Mouse (Mus musculus): Measurements from ENCODE around the gene Prl7d1. TPM values are rescaled to one million over a fixed set of nuclear protein-coding genes. Genes with fewer than 3 reads are reported as not detected.
"Not testable (repeated sequence)": the region's sequence is repeated elsewhere in the genome, so short reads cannot be mapped to it uniquely, and the experiment has no call there.

The Prl7d1 gene
- polyA plus RNA-seq (2012; rRNA removed) = not detected in 2 replicates

- no peak for DNase-seq (ENCODE audit: low read depth)
Measured at GRCm38 (mm10) chr13:27716636-27717035, at the start of gene Prl7d1. TSS of gene Prl7d1 (minus strand) at chr13:27716736.

DNA sequence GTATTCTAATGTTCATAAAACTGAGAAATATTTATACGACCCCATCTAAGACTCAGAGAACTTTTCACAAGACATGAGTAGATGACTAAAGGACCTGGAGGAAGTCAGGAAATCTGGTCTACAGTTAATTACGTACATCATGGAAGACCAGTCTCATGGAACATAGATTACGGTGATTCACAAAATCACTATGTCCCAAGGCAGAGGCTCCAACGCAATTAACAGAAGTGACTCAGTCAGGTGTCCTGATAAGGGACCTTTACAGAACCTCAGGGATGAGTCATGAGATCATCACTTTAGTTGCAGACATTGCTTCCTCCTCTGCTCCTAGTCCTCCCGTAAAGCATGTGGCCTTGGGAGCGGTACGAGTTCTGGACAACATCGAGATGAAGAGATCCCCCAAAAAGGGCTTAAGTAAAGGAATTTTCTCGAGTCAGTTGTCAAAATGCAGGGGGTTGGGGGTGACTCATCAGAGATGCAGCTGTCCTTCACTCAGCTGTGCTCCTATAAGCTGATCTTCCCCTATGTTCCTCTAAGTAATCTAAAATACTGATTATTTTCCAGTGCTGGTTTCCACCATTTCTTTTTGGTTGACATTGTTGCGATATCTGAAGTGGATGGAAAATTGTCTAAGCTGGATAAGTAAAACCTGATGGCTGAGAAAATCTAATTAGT lies 18.1 kb upstream of the Prl7d1 start:
- DNase-seq (ENCODE audit: low read depth) = no peak

DNA sequence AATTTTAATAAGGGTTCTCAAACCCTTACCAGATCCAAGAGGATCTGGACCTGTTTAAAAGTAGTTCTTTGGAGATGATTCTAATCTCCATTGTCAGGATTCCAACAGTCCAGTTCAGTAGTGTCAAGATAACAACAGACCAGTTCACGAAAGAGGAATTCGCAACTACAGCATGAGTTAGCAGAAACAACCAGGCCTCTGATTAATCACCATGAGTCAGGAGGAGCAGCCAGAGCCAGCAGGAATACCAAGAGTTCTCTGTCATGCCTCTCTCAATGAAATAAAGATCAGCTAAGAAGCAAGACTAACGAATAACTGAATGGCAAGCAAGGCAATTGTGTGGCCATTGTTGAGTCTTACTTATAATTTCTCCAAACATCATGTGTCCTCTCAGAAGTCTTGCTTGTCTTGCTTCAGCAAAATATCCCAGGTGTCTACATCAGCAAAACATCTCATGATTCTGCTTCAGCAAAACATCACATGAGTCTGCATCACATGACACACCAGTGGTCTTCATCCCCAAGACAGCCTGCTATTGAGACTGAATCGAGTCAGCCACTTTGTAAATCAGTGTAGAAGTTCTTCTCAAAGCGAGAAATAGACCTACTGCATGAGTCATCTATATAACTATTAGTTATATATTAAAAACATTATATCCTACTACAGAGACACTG lies 13.9 kb upstream of the Prl7d1 start:
- not testable (repeated sequence) for DNase-seq (ENCODE audit: low read depth)

GRCm38 (mm10) chr13:27725057-27725456 lies 8.5 kb upstream of the Prl7d1 start:
- DNase-seq (ENCODE audit: low read depth) = not testable (repeated sequence)

DNA sequence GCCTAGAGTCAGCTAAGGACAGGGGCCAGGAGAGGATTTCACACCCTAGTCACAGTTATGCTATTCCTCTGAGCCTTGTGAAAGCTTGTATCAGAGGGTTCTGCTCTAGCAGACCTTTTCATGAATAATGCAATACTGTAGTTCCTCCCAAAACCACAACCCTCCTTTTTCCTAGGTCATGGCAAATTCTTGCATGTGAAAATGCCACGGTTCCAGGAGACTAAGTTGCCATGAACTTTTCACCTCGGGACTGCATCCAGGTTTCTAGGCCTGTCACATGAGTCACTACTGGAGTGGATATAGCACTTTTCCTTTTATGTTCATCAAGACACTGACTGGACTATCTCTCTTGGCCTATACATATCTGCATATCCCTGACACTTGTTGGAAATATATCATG lies 10.0 kb downstream of the Prl7d1 start:
- no peak for DNase-seq (ENCODE audit: low read depth)

GRCm38 (mm10) chr13:27667936-27668335 lies 48.6 kb downstream of the Prl7d1 start, which contains the start of gene Prl7a2:
TSS of gene Prl7a2 (minus strand) at chr13:27668036.
- DNase-seq (ENCODE audit: low read depth) = no peak

GRCm38 (mm10) chr13:27660747-27661146 lies 55.8 kb downstream of the Prl7d1 start:
- DNase-seq (ENCODE audit: low read depth) = no peak

Other genes with a start within 250 kb of the Prl7d1 start
- not detected in 2 replicates for gene Prl8a8, start 203.5 kb downstream of the Prl7d1 start, polyA plus RNA-seq (2012; rRNA removed)
- not detected in 2 replicates for gene Prl8a9, start 152.1 kb downstream of the Prl7d1 start, polyA plus RNA-seq (2012; rRNA removed)
- gene Prl8a1, start 134.6 kb downstream of the Prl7d1 start, polyA plus RNA-seq (2012; rRNA removed) = not detected in 2 replicates
- not detected in 2 replicates for gene Prl7b1, start 106.2 kb downstream of the Prl7d1 start, polyA plus RNA-seq (2012; rRNA removed)
- gene Prl7a1, start 74.2 kb downstream of the Prl7d1 start, polyA plus RNA-seq (2012; rRNA removed) = not detected in 2 replicates
- not detected in 2 replicates for gene Prl7a2, start 48.7 kb downstream of the Prl7d1 start, polyA plus RNA-seq (2012; rRNA removed)
- not detected in 2 replicates for gene Prl7c1, start 64.1 kb upstream of the Prl7d1 start, polyA plus RNA-seq (2012; rRNA removed)
- gene Prl2a1, start 84.9 kb upstream of the Prl7d1 start, polyA plus RNA-seq (2012; rRNA removed) = not detected in 2 replicates
- not detected in 2 replicates for gene Prl2c1, start 132.6 kb upstream of the Prl7d1 start, polyA plus RNA-seq (2012; rRNA removed)

Data from gonadal fat pad, adult 2 months (tissue).